Mouse (Mus musculus): ENCODE measurements at regions not wholly inside any gene's neighbourhood (a gene's known extent, or its start where the extent isn't known, plus 50 kb on each side); places are given as distances from the start of the nearest gene placed in this dataset.

DNA sequence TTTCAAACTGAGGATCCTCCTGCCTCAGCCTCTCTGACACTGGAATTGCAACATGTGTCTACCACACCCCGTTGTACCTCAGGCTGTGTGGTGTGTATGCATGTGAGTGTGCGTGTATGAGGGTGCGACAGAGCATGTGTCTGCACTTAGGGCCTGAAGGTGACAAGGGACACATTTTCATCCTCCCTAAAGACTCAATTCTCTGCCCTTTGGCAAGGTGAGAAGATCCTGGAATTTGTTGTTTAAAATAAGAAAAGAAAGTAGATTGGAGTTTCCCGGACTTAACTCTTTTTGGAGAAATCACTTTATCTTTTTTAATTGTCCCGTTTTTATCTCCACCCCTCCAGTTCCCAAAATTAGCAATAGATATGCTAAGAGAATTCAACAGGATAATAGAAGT, 85.6 kb upstream of the Tbx3 start:
- Histone ChIP-seq H3K9ac (ENCODE audit: control insufficient read depth, low read depth, low read length, poor library complexity, severe bottlenecking) (no peak overlapping the region), H3K9me3 (replicated peaks; ENCODE audit: insufficient read depth, low read length) (no peaks in the 10 kb centered on the region), H3K36me3 (ENCODE audit: control insufficient read depth in 1 of 2, insufficient read depth in 2 of 2, low read length in 2 of 2) (no peaks in the 10 kb centered on the region), H3K79me2 (ENCODE audit: control insufficient read depth, insufficient read depth, low read length, poor library complexity) (no peaks in the 10 kb centered on the region), H3K4me3 (ENCODE audit: control insufficient read depth in 1 of 2, insufficient read depth in 1 of 2, low read depth in 2 of 2, low read length in 2 of 2) (no peak overlapping the region), H3K4me1 (ENCODE audit: control insufficient read depth in 1 of 2, insufficient read depth in 2 of 2, low read length in 2 of 2) (no peaks in the 10 kb centered on the region), H3K27ac (ENCODE audit: control insufficient read depth, low read depth, low read length) (no peak overlapping the region), H3K27me3 (ENCODE audit: control insufficient read depth in 1 of 2, insufficient read depth in 2 of 2, low read length in 2 of 2) (no peaks in the 10 kb centered on the region)
- TF ChIP-seq EP300 (IDR thresholded peaks at IDR 0.05; ENCODE audit: low read depth in 1 of 2, low read length in 2 of 2) (no peak), CHD2 (IDR thresholded peaks at IDR 0.05; ENCODE audit: low read length) (no peak), POLR2AphosphoS2 (IDR thresholded peaks at IDR 0.05; ENCODE audit: low read length) (no peak), USF1 (IDR thresholded peaks at IDR 0.05; ENCODE audit: low read depth, low read length) (no peak), MYC (IDR thresholded peaks at IDR 0.05; ENCODE audit: low read depth, low read length) (no peak), RCOR1 (IDR thresholded peaks at IDR 0.05; ENCODE audit: low read depth, low read length) (no peak), BHLHE40 (IDR thresholded peaks at IDR 0.05; ENCODE audit: borderline replicate concordance, low read depth, low read length) (no peak), MAZ (IDR thresholded peaks at IDR 0.05; ENCODE audit: low read depth, low read length) (no peak), POLR2A (IDR thresholded peaks at IDR 0.05; ENCODE audit: control insufficient read depth in 1 of 2, insufficient read depth in 1 of 2, low read depth in 1 of 2, low read length in 2 of 2, poor library complexity in 1 of 2) (no peak), MAX (IDR thresholded peaks at IDR 0.05; ENCODE audit: low read length) (no peak), MEF2A (IDR thresholded peaks at IDR 0.05; ENCODE audit: extremely low read depth, insufficient replicate concordance, low read depth, low read length, poor library complexity, severe bottlenecking) (no peak), USF2 (IDR thresholded peaks at IDR 0.05; ENCODE audit: borderline replicate concordance in 1 of 2, insufficient read depth in 1 of 2, low read depth in 1 of 2, low read length in 2 of 2) (no peak), ZKSCAN1 (IDR thresholded peaks at IDR 0.05; ENCODE audit: low read depth, low read length) (no peak), ZNF384 (IDR thresholded peaks at IDR 0.05; ENCODE audit: low read depth, low read length) (no peak), TCF12 (IDR thresholded peaks at IDR 0.05; ENCODE audit: low read depth, low read length) (no peak), NELFE (IDR thresholded peaks at IDR 0.05; ENCODE audit: low read depth, low read length) (no peak), HCFC1 (IDR thresholded peaks at IDR 0.05; ENCODE audit: low read depth, low read length) (no peak), MXI1 (IDR thresholded peaks at IDR 0.05; ENCODE audit: low read depth, low read length) (no peak)
- DNase-seq (ENCODE audit: low read depth, low spot score) = no peak

DNA sequence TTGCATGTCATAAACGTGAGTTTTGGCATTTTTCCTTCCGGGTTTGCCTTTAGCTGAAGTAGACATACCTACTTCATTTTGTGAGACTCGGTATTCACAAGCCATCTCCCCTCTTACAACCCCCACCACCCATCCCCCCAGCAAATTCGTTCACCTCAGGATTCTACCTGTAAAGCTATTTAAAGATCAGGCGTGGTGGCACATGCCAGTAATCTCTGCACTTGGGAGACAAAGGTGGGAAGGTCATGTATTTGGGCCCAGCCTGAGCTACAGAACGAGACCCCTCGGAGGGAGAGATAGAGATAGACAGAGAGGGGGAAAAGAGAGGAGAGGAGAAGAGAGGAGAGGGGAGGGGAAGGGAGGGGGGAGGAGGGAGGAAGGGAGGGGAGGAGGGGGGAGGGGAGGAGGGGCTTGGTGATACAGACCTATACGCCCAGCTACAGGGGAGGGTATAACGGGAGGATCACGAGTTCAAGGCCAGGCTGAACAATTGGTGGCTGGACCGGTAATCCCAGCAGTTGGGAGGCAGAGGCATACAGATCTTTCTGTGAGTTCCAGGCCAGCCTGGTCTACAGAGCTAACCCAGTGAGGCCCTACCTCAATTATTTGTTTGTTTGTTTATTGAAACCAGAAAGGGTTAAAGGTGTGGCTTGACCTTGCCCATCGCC, 83.9 kb upstream of the Tbx3 start:
- no peak for DNase-seq (ENCODE audit: low read depth, low spot score)
- no peak overlapping the region for H3K4me3 ChIP-seq (ENCODE audit: control insufficient read depth in 1 of 2, insufficient read depth in 1 of 2, low read depth in 2 of 2, low read length in 2 of 2)
- no peak overlapping the region for H3K9ac ChIP-seq (ENCODE audit: control insufficient read depth, low read depth, low read length, poor library complexity, severe bottlenecking)
- TF ChIP-seq BHLHE40 (IDR thresholded peaks at IDR 0.05; ENCODE audit: borderline replicate concordance, low read depth, low read length) = no peak
- no peak for TF ChIP-seq TBP (IDR thresholded peaks at IDR 0.05; ENCODE audit: low read depth, low read length)
- TF ChIP-seq TAL1 (IDR thresholded peaks at IDR 0.05; ENCODE audit: low read length) = no peak
- TF ChIP-seq GATA1 (IDR thresholded peaks at IDR 0.05; ENCODE audit: low read depth, low read length) = no peak
- H3K79me2 ChIP-seq (ENCODE audit: control insufficient read depth, insufficient read depth, low read length, poor library complexity) = no peaks in the 10 kb centered on the region
- no peaks in the 10 kb centered on the region for H3K9me3 ChIP-seq (replicated peaks; ENCODE audit: insufficient read depth, low read length)
- no peaks in the 10 kb centered on the region for H3K27me3 ChIP-seq (ENCODE audit: control insufficient read depth in 1 of 2, insufficient read depth in 2 of 2, low read length in 2 of 2)
- H3K4me1 ChIP-seq (ENCODE audit: control insufficient read depth in 1 of 2, insufficient read depth in 2 of 2, low read length in 2 of 2) = no peaks in the 10 kb centered on the region
- no peaks in the 10 kb centered on the region for H3K36me3 ChIP-seq (ENCODE audit: control insufficient read depth in 1 of 2, insufficient read depth in 2 of 2, low read length in 2 of 2)
- no peak overlapping the region for H3K27ac ChIP-seq (ENCODE audit: control insufficient read depth, low read depth, low read length)
